Mouse (Mus musculus): ENCODE measurements at regions not wholly inside any gene's neighbourhood (a gene's known extent, or its start where the extent isn't known, plus 50 kb on each side); places are given as distances from the start of the nearest gene placed in this dataset.

GRCm38 (mm10) chr16:13012863-13013262 lies 96.6 kb upstream of the Ercc4 start:
- H3K27me3 ChIP-seq (ENCODE audit: control insufficient read depth, insufficient read depth, low read length): no peaks in the 10 kb centered on the region
- 52% methylated on average over 5 of the region's 5 CpGs for WGBS
- H3K27ac ChIP-seq (ENCODE audit: insufficient read depth, low read length): no peak overlapping the region
- no peaks in the 10 kb centered on the region for H3K36me3 ChIP-seq (ENCODE audit: control insufficient read depth, insufficient read depth, low read length)
- no peak overlapping the region for H3K4me3 ChIP-seq (ENCODE audit: extremely low read depth, insufficient read depth, insufficient read length)
- TF ChIP-seq CTCF (IDR thresholded peaks at IDR 0.05; ENCODE audit: extremely low read depth, insufficient read depth, insufficient read length, insufficient replicate concordance) (no peak), POLR2A (IDR thresholded peaks at IDR 0.05; ENCODE audit: low read depth, low read length) (no peak)
- DNase-seq (ENCODE audit: low read depth in 1 of 2, low spot score in 2 of 2): no peak
- no peaks in the 10 kb centered on the region for H3K4me1 ChIP-seq (ENCODE audit: control insufficient read depth, insufficient read depth, insufficient read length)

GRCm38 (mm10) chr16:13013891-13014644 lies 95.4 kb upstream of the Ercc4 start:
- no peaks in the 10 kb centered on the region for H3K27me3 ChIP-seq (ENCODE audit: control insufficient read depth, insufficient read depth, low read length)
- no peaks in the 10 kb centered on the region for H3K4me1 ChIP-seq (ENCODE audit: control insufficient read depth, insufficient read depth, insufficient read length)
- TF ChIP-seq CTCF (IDR thresholded peaks at IDR 0.05; ENCODE audit: extremely low read depth, insufficient read depth, insufficient read length, insufficient replicate concordance): no peak
- TF ChIP-seq POLR2A (IDR thresholded peaks at IDR 0.05; ENCODE audit: low read depth, low read length): no peak
- no peaks in the 10 kb centered on the region for H3K36me3 ChIP-seq (ENCODE audit: control insufficient read depth, insufficient read depth, low read length)
- H3K4me3 ChIP-seq (ENCODE audit: extremely low read depth, insufficient read depth, insufficient read length): no peak overlapping the region
- DNase-seq (ENCODE audit: low read depth in 1 of 2, low spot score in 2 of 2): no peak
- 53% methylated on average over 10 of the region's 10 CpGs for WGBS
- H3K27ac ChIP-seq (ENCODE audit: insufficient read depth, low read length): no peak overlapping the region

- WGBS: 30% methylated on average over 4 of the region's 4 CpGs
- no peaks in the 10 kb centered on the region for H3K36me3 ChIP-seq (ENCODE audit: control insufficient read depth, insufficient read depth, low read length)
Observed at GRCm38 (mm10) chr16:13022875-13023274, 86.6 kb upstream of the Ercc4 start.

GRCm38 (mm10) chr16:13025393-13025792 lies 84.1 kb upstream of the Ercc4 start:
- Histone ChIP-seq H3K4me1 (ENCODE audit: control insufficient read depth, insufficient read depth, insufficient read length) (no peaks in the 10 kb centered on the region), H3K27me3 (ENCODE audit: control insufficient read depth, insufficient read depth, low read length) (no peaks in the 10 kb centered on the region), H3K4me3 (ENCODE audit: extremely low read depth, insufficient read depth, insufficient read length) (no peak overlapping the region), H3K27ac (ENCODE audit: insufficient read depth, low read length) (no peak overlapping the region), H3K36me3 (ENCODE audit: control insufficient read depth, insufficient read depth, low read length) (no peaks in the 10 kb centered on the region)
- no peak for DNase-seq (ENCODE audit: low read depth in 1 of 2, low spot score in 2 of 2)
- 56% methylated on average over 3 of the region's 3 CpGs for WGBS
- TF ChIP-seq CTCF (IDR thresholded peaks at IDR 0.05; ENCODE audit: extremely low read depth, insufficient read depth, insufficient read length, insufficient replicate concordance) (no peak), POLR2A (IDR thresholded peaks at IDR 0.05; ENCODE audit: low read depth, low read length) (no peak)

More at GRCm38 (mm10) chr16:13022875-13023274, 86.6 kb upstream of the Ercc4 start:
- Histone ChIP-seq H3K27me3 (ENCODE audit: control insufficient read depth, insufficient read depth, low read length) (no peaks in the 10 kb centered on the region), H3K4me3 (ENCODE audit: extremely low read depth, insufficient read depth, insufficient read length) (no peak overlapping the region), H3K4me1 (ENCODE audit: control insufficient read depth, insufficient read depth, insufficient read length) (no peaks in the 10 kb centered on the region), H3K27ac (ENCODE audit: insufficient read depth, low read length) (no peak overlapping the region)
- DNase-seq (ENCODE audit: low read depth in 1 of 2, low spot score in 2 of 2): no peak
- TF ChIP-seq CTCF (IDR thresholded peaks at IDR 0.05; ENCODE audit: extremely low read depth, insufficient read depth, insufficient read length, insufficient replicate concordance) (peak; percentile 41; the same call in 1 of the 2 replicates), POLR2A (IDR thresholded peaks at IDR 0.05; ENCODE audit: low read depth, low read length) (no peak)

GRCm38 (mm10) chr16:13034136-13034535 lies 75.3 kb upstream of the Ercc4 start:
- no peak overlapping the region for H3K27ac ChIP-seq (ENCODE audit: insufficient read depth, low read length)
- no peaks in the 10 kb centered on the region for H3K4me1 ChIP-seq (ENCODE audit: control insufficient read depth, insufficient read depth, insufficient read length)
- DNase-seq (ENCODE audit: low read depth in 1 of 2, low spot score in 2 of 2): no peak
- no peaks in the 10 kb centered on the region for H3K27me3 ChIP-seq (ENCODE audit: control insufficient read depth, insufficient read depth, low read length)
- TF ChIP-seq CTCF (IDR thresholded peaks at IDR 0.05; ENCODE audit: extremely low read depth, insufficient read depth, insufficient read length, insufficient replicate concordance) (no peak), POLR2A (IDR thresholded peaks at IDR 0.05; ENCODE audit: low read depth, low read length) (no peak)
- no peak overlapping the region for H3K4me3 ChIP-seq (ENCODE audit: extremely low read depth, insufficient read depth, insufficient read length)
- WGBS: 92% methylated on average over 5 of the region's 5 CpGs
- no peaks in the 10 kb centered on the region for H3K36me3 ChIP-seq (ENCODE audit: control insufficient read depth, insufficient read depth, low read length)

- Histone ChIP-seq H3K27ac (ENCODE audit: insufficient read depth, low read length) (no peak overlapping the region), H3K27me3 (ENCODE audit: control insufficient read depth, insufficient read depth, low read length) (no peaks in the 10 kb centered on the region), H3K4me1 (ENCODE audit: control insufficient read depth, insufficient read depth, insufficient read length) (no peaks in the 10 kb centered on the region), H3K4me3 (ENCODE audit: extremely low read depth, insufficient read depth, insufficient read length) (no peak overlapping the region), H3K36me3 (ENCODE audit: control insufficient read depth, insufficient read depth, low read length) (no peaks in the 10 kb centered on the region)
- no peak for DNase-seq (ENCODE audit: low read depth in 1 of 2, low spot score in 2 of 2)
- 88% methylated on average over 4 of the region's 4 CpGs for WGBS
- TF ChIP-seq CTCF (IDR thresholded peaks at IDR 0.05; ENCODE audit: extremely low read depth, insufficient read depth, insufficient read length, insufficient replicate concordance): no peak
- TF ChIP-seq POLR2A (IDR thresholded peaks at IDR 0.05; ENCODE audit: low read depth, low read length): no peak
Observed at GRCm38 (mm10) chr16:13036596-13036995, 72.9 kb upstream of the Ercc4 start.
